Mouse (Mus musculus): Measurements from ENCODE around the gene Gnl2. TPM values are rescaled to one million over a fixed set of nuclear protein-coding genes. Genes with fewer than 3 reads are reported as not detected.

The Gnl2 gene
- polyA plus RNA-seq, 1 experiment: not detected

- no peak within 1 kb of the TSS for H3K27ac ChIP-seq (ENCODE audit: insufficient read depth, low read depth, low read length)
- TF ChIP-seq POLR2A (IDR thresholded peaks at IDR 0.05; ENCODE audit: insufficient read depth, low read depth, low read length): no peak
- TF ChIP-seq CTCF (IDR thresholded peaks at IDR 0.05; ENCODE audit: insufficient read depth, low read depth, low read length): no peak
- peaks cover 3% of the 10 kb centered on the region for H3K4me1 ChIP-seq (ENCODE audit: control insufficient read depth, insufficient read depth, low read length)
- WGBS: 2% methylated on average over 26 of the region's 26 CpGs
- H3K4me3 ChIP-seq (ENCODE audit: insufficient read depth, low read depth, low read length): peak within 1 kb of the TSS; percentile 77
These were observed 49.3 kb downstream of the Gnl2 start, which contains the start of gene Dnali1 for GRCm38 (mm10) chr4:125065517-125066307. Dnali1 (minus strand) TSS chr4:125065703.

GRCm38 (mm10) chr4:125066490-125067370, 50.3 kb downstream of the Gnl2 start, which contains the start of gene Snip1:
Snip1 (plus strand) TSS chr4:125066672.
- 1% methylated on average over 78 of the region's 78 CpGs for WGBS
- TF ChIP-seq CTCF (IDR thresholded peaks at IDR 0.05; ENCODE audit: insufficient read depth, low read depth, low read length) (no peak), POLR2A (IDR thresholded peaks at IDR 0.05; ENCODE audit: insufficient read depth, low read depth, low read length) (peak; percentile 80)
- H3K27ac ChIP-seq (ENCODE audit: insufficient read depth, low read depth, low read length): no peak within 1 kb of the TSS
- peak within 1 kb of the TSS; percentile 77 for H3K4me3 ChIP-seq (ENCODE audit: insufficient read depth, low read depth, low read length)
- H3K4me1 ChIP-seq (ENCODE audit: control insufficient read depth, insufficient read depth, low read length): peaks cover 3% of the 10 kb centered on the region

GRCm38 (mm10) chr4:125077700-125078099, 61.3 kb downstream of the Gnl2 start:
- Histone ChIP-seq H3K27ac (ENCODE audit: insufficient read depth, low read depth, low read length) (no peak overlapping the region), H3K4me1 (ENCODE audit: control insufficient read depth, insufficient read depth, low read length) (no peaks in the 10 kb centered on the region), H3K4me3 (ENCODE audit: insufficient read depth, low read depth, low read length) (no peak overlapping the region)
- 95% methylated on average over 2 of the region's 2 CpGs for WGBS
- TF ChIP-seq POLR2A (IDR thresholded peaks at IDR 0.05; ENCODE audit: insufficient read depth, low read depth, low read length) (no peak), CTCF (IDR thresholded peaks at IDR 0.05; ENCODE audit: insufficient read depth, low read depth, low read length) (no peak)

- no peak overlapping the region for H3K27ac ChIP-seq (ENCODE audit: insufficient read depth, low read depth, low read length)
- no peaks in the 10 kb centered on the region for H3K4me1 ChIP-seq (ENCODE audit: control insufficient read depth, insufficient read depth, low read length)
- H3K4me3 ChIP-seq (ENCODE audit: insufficient read depth, low read depth, low read length): no peak overlapping the region
- 98% methylated on average over 2 of the region's 2 CpGs for WGBS
- TF ChIP-seq POLR2A (IDR thresholded peaks at IDR 0.05; ENCODE audit: insufficient read depth, low read depth, low read length) (no peak), CTCF (IDR thresholded peaks at IDR 0.05; ENCODE audit: insufficient read depth, low read depth, low read length) (no peak)
These were observed 62.3 kb downstream of the Gnl2 start for GRCm38 (mm10) chr4:125078698-125079097.

GRCm38 (mm10) chr4:125084403-125085345, 68.3 kb downstream of the Gnl2 start, which contains the start of gene Meaf6:
Meaf6 (plus strand) TSS chr4:125085134.
- peak; percentile 85 for TF ChIP-seq POLR2A (IDR thresholded peaks at IDR 0.05; ENCODE audit: insufficient read depth, low read depth, low read length)
- TF ChIP-seq CTCF (IDR thresholded peaks at IDR 0.05; ENCODE audit: insufficient read depth, low read depth, low read length): peak; percentile 96
- Histone ChIP-seq H3K4me1 (ENCODE audit: control insufficient read depth, insufficient read depth, low read length) (peaks cover 5% of the 10 kb centered on the region; the same call in 1 of the 2 replicates), H3K27ac (ENCODE audit: insufficient read depth, low read depth, low read length) (peak within 1 kb of the TSS; percentile 88), H3K4me3 (ENCODE audit: insufficient read depth, low read depth, low read length) (peak within 1 kb of the TSS; percentile 93)
- WGBS: 2% methylated on average over 62 of the region's 63 CpGs

- Histone ChIP-seq H3K4me1 (ENCODE audit: control insufficient read depth, insufficient read depth, low read length) (peaks cover 5% of the 10 kb centered on the region; the same call in 1 of the 2 replicates), H3K4me3 (ENCODE audit: insufficient read depth, low read depth, low read length) (peak overlapping the region; percentile 93), H3K27ac (ENCODE audit: insufficient read depth, low read depth, low read length) (peak overlapping the region; percentile 88)
- WGBS: under 1% methylated on average over 45 of the region's 45 CpGs
- no peak for TF ChIP-seq POLR2A (IDR thresholded peaks at IDR 0.05; ENCODE audit: insufficient read depth, low read depth, low read length)
- TF ChIP-seq CTCF (IDR thresholded peaks at IDR 0.05; ENCODE audit: insufficient read depth, low read depth, low read length): no peak
These were observed 69.0 kb downstream of the Gnl2 start for GRCm38 (mm10) chr4:125085346-125085841.

- TF ChIP-seq CTCF (IDR thresholded peaks at IDR 0.05; ENCODE audit: insufficient read depth, low read depth, low read length): no peak
- 89% methylated on average over 5 of the region's 5 CpGs for WGBS
- Histone ChIP-seq H3K4me3 (ENCODE audit: insufficient read depth, low read depth, low read length) (no peak overlapping the region), H3K4me1 (ENCODE audit: control insufficient read depth, insufficient read depth, low read length) (peaks cover 6% of the 10 kb centered on the region; the same call in 1 of the 2 replicates), H3K27ac (ENCODE audit: insufficient read depth, low read depth, low read length) (no peak overlapping the region)
These were observed 76.6 kb downstream of the Gnl2 start for GRCm38 (mm10) chr4:125093031-125093430.

- TF ChIP-seq CTCF (IDR thresholded peaks at IDR 0.05; ENCODE audit: insufficient read depth, low read depth, low read length) (no peak), POLR2A (IDR thresholded peaks at IDR 0.05; ENCODE audit: insufficient read depth, low read depth, low read length) (no peak)
- no peak overlapping the region for H3K4me3 ChIP-seq (ENCODE audit: insufficient read depth, low read depth, low read length)
- WGBS: 78% methylated on average over 5 of the region's 5 CpGs
- peaks cover 6% of the 10 kb centered on the region; the same call in 1 of the 2 replicates for H3K4me1 ChIP-seq (ENCODE audit: control insufficient read depth, insufficient read depth, low read length)
- H3K27ac ChIP-seq (ENCODE audit: insufficient read depth, low read depth, low read length): no peak overlapping the region
These were observed 79.7 kb downstream of the Gnl2 start for GRCm38 (mm10) chr4:125096066-125096465.
